Mouse (Mus musculus) adrenal gland, postnatal 25 days (tissue): ENCODE results near the gene Gm20489. TPM values are rescaled to one million over a fixed set of nuclear protein-coding genes. Genes with fewer than 3 reads are reported as not detected.

Source experiments
- DNase-seq: peaks from one replicate; pipeline ENCODE4 v3.0.0; 2021; ENCODE audit warnings: mixed read lengths
- total RNA-seq: library from RNA; stranded (reverse); gene quantifications from 2 replicates; pipeline ENCODE4 v1.2.3, GENCODE M21; 2021

The Gm20489 gene
- total RNA-seq, 1 experiment from 2014 or later: not detected

- DNase-seq: no peak
Observed at GRCm38 (mm10) chrX:101260441-101261325, 8.1 kb downstream of the Gm20489 start.

- no peak for DNase-seq
Observed at GRCm38 (mm10) chrX:101256603-101257002, 12.2 kb downstream of the Gm20489 start.

- no peak for DNase-seq
Observed at GRCm38 (mm10) chrX:101254740-101255139, 14.1 kb downstream of the Gm20489 start.

GRCm38 (mm10) chrX:101253952-101254729, 14.7 kb downstream of the Gm20489 start, which contains the start of gene Foxo4:
Foxo4 (plus strand) TSS chrX:101254528.
- peak; percentile 83 for DNase-seq

- no peak for DNase-seq
Observed at GRCm38 (mm10) chrX:101245011-101245410, 23.8 kb downstream of the Gm20489 start.

GRCm38 (mm10) chrX:101222796-101223162, 46.0 kb downstream of the Gm20489 start:
- DNase-seq: no peak

- peak; percentile 77 for DNase-seq
Observed at GRCm38 (mm10) chrX:101221834-101222795, 46.7 kb downstream of the Gm20489 start, which contains the start of gene Snx12. Snx12 (minus strand) TSS chrX:101222563.

Other genes with a start within 250 kb of the Gm20489 start
- gene Tex11, start 209.4 kb downstream of the Gm20489 start, total RNA-seq: not detected in 2 replicates
- gene Slc7a3, start 183.0 kb downstream of the Gm20489 start, total RNA-seq: 0.58 TPM in 1 of 2 replicates, not detected in the other
- 35.7 and 52.4 TPM in 2 replicates for gene Snx12, start 46.5 kb downstream of the Gm20489 start, total RNA-seq
- gene Foxo4, start 14.5 kb downstream of the Gm20489 start, total RNA-seq: 28.5 and 40.7 TPM in 2 replicates
- not detected in 2 replicates for gene Gm614, start 5.0 kb downstream of the Gm20489 start, total RNA-seq
- 8.3 and 9.7 TPM in 2 replicates for gene Il2rg, start 768 bp downstream of the Gm20489 start, total RNA-seq
- gene Med12, start 5.0 kb upstream of the Gm20489 start, total RNA-seq: 42.3 and 51.4 TPM in 2 replicates
- gene Nlgn3, start 30.1 kb upstream of the Gm20489 start, total RNA-seq: 13.5 and 15.0 TPM in 2 replicates
- gene Gjb1, start 107.4 kb upstream of the Gm20489 start, total RNA-seq: 8.5 TPM in 1 of 2 replicates, not detected in the other
- gene Zmym3, start 151.8 kb upstream of the Gm20489 start, total RNA-seq: 77.9 and 131 TPM in 2 replicates
- gene Nono, start 160.3 kb upstream of the Gm20489 start, total RNA-seq: 218 and 222 TPM in 2 replicates
- 0.94 and 1.2 TPM in 2 replicates for gene Itgb1bp2, start 180.1 kb upstream of the Gm20489 start, total RNA-seq